Mouse (Mus musculus) embryonic facial prominence, embryonic 12.5 days (tissue): ENCODE measurements around the gene Smpdl3b. TPM values are rescaled to one million over a fixed set of nuclear protein-coding genes. Genes with fewer than 3 reads are reported as not detected.
"Not testable (repeated sequence)": the region's sequence is repeated elsewhere in the genome, so short reads cannot be mapped to it uniquely, and the experiment has no call there.

ENCODE experiments used
- ATAC-seq: fragments of 200-750 bp; cut with Nextera tagmentation; 2 replicates; pipeline ENCODE4 v1.8.0; 2017; ENCODE audit not compliant: insufficient number of reproducible peaks, insufficient read depth, low FRiP score, low TSS enrichment
- H3K27ac ChIP-seq: fragments of 300-500 bp; sonication (generic); 2 replicates; pipeline ENCODE4 v1.5.1; 2016; ENCODE audit warnings: mild to moderate bottlenecking
- H3K27me3 ChIP-seq: fragments of 300-500 bp; sonication (generic); 2 replicates; pipeline ENCODE4 v1.6.1; 2016; ENCODE audit warnings: mild to moderate bottlenecking, moderate library complexity
- H3K36me3 ChIP-seq: fragments of 300-500 bp; sonication (generic); 2 replicates; pipeline ENCODE4 v1.6.1; 2016; ENCODE audit warnings: mild to moderate bottlenecking
- H3K4me1 ChIP-seq: fragments of 300-500 bp; sonication (generic); 2 replicates; pipeline ENCODE4 v1.6.1; 2016
- H3K4me2 ChIP-seq: fragments of 300-500 bp; sonication (generic); replicated peaks from 2 replicates; pipeline ENCODE4 v1.6.1; 2016; ENCODE audit warnings: mild to moderate bottlenecking, moderate library complexity
- H3K4me3 ChIP-seq: fragments of 300-500 bp; sonication (generic); 2 replicates; pipeline ENCODE4 v1.5.1; 2016; ENCODE audit warnings: mild to moderate bottlenecking
- H3K9ac ChIP-seq: fragments of 300-500 bp; sonication (generic); 2 replicates; pipeline ENCODE4 v1.6.1; 2016; ENCODE audit warnings: mild to moderate bottlenecking, moderate library complexity
- H3K9me3 ChIP-seq: fragments of 300-500 bp; sonication (generic); 2 replicates; pipeline ENCODE4 v1.6.1; 2016; ENCODE audit warnings: mild to moderate bottlenecking, moderate library complexity
- WGBS: fragments of 180-500 bp; shearing (Covaris S2); methylation state at CpG from one replicate; pipeline ENCODE4 v1.1.7; 2016; 5-methylcytosine and 5-hydroxymethylcytosine counted together
- polyA plus RNA-seq: library from polyadenylated mRNA; unstranded; fragments of >200 nt; fragmentation: Nextera tagmentation; extraction: Ambion mirVana; gene quantifications from 2 replicates; pipeline ENCODE4 v1.2.1, GENCODE M21; 2016

The Smpdl3b gene
- 3.9 and 4.2 TPM in 2 replicates for polyA plus RNA-seq

- Histone ChIP-seq H3K36me3 (no peaks in the 10 kb centered on the region), H3K9me3 (no peaks in the 10 kb centered on the region), H3K27me3 (peaks cover 12% of the 10 kb centered on the region), H3K4me1 (0 out of 2 replicates have a peak, but pooled peaks cover 4% of the 10 kb centered on the region), H3K27ac (no peak within 1 kb of the TSS), H3K4me3 (peak within 1 kb of the TSS; percentile 38), H3K9ac (peak within 1 kb of the TSS; percentile 57), H3K4me2 (peak within 1 kb of the TSS; percentile 80)
- peak; percentile 77; the same call in 1 of the 2 replicates for ATAC-seq
- WGBS = 1% methylated on average over 22 of the region's 22 CpGs
Measured at GRCm38 (mm10) chr4:132756974-132757373, at the start of gene Smpdl3b. TSS of gene Smpdl3b (minus strand) at chr4:132757252.

GRCm38 (mm10) chr4:132806620-132807191 lies 49.7 kb upstream of the Smpdl3b start:
- no peaks in the 10 kb centered on the region for H3K27me3 ChIP-seq
- no peak overlapping the region for H3K4me3 ChIP-seq
- no peak overlapping the region for H3K9ac ChIP-seq
- H3K36me3 ChIP-seq = no peaks in the 10 kb centered on the region
- ATAC-seq = no peak
- no peaks in the 10 kb centered on the region for H3K9me3 ChIP-seq
- WGBS = 84% methylated on average over 7 of the region's 7 CpGs
- H3K4me2 ChIP-seq = no peak overlapping the region
- no peak overlapping the region for H3K27ac ChIP-seq
- H3K4me1 ChIP-seq = no peaks in the 10 kb centered on the region

- 85% methylated on average over 12 of the region's 12 CpGs for WGBS
- ATAC-seq = no peak
Measured at GRCm38 (mm10) chr4:132805599-132806197, 48.6 kb upstream of the Smpdl3b start.

GRCm38 (mm10) chr4:132805146-132805545 lies 48.1 kb upstream of the Smpdl3b start:
- Histone ChIP-seq H3K4me3 (no peak overlapping the region), H3K4me2 (no peak overlapping the region), H3K9me3 (no peaks in the 10 kb centered on the region), H3K27ac (no peak overlapping the region), H3K4me1 (no peaks in the 10 kb centered on the region), H3K27me3 (no peaks in the 10 kb centered on the region), H3K9ac (no peak overlapping the region), H3K36me3 (no peaks in the 10 kb centered on the region)
- no peak for ATAC-seq
- 79% methylated on average over 5 of the region's 5 CpGs for WGBS

More at GRCm38 (mm10) chr4:132805599-132806197, 48.6 kb upstream of the Smpdl3b start:
- H3K27ac ChIP-seq = no peak overlapping the region
- H3K9ac ChIP-seq = no peak overlapping the region
- H3K4me2 ChIP-seq = no peak overlapping the region
- no peaks in the 10 kb centered on the region for H3K4me1 ChIP-seq
- no peaks in the 10 kb centered on the region for H3K36me3 ChIP-seq
- no peaks in the 10 kb centered on the region for H3K27me3 ChIP-seq
- H3K9me3 ChIP-seq = no peaks in the 10 kb centered on the region
- no peak overlapping the region for H3K4me3 ChIP-seq

GRCm38 (mm10) chr4:132804331-132804730 lies 47.3 kb upstream of the Smpdl3b start:
- H3K9ac ChIP-seq = no peak overlapping the region
- WGBS = 90% methylated on average over 6 of the region's 6 CpGs
- H3K4me3 ChIP-seq = no peak overlapping the region
- ATAC-seq = no peak
- no peaks in the 10 kb centered on the region for H3K9me3 ChIP-seq
- H3K4me2 ChIP-seq = no peak overlapping the region
- no peaks in the 10 kb centered on the region for H3K4me1 ChIP-seq
- no peaks in the 10 kb centered on the region for H3K27me3 ChIP-seq
- H3K36me3 ChIP-seq = no peaks in the 10 kb centered on the region
- H3K27ac ChIP-seq = no peak overlapping the region

- Histone ChIP-seq H3K36me3 (no peaks in the 10 kb centered on the region), H3K9me3 (no peaks in the 10 kb centered on the region), H3K27ac (no peak overlapping the region), H3K4me3 (no peak overlapping the region), H3K9ac (no peak overlapping the region), H3K27me3 (no peaks in the 10 kb centered on the region), H3K4me2 (no peak overlapping the region), H3K4me1 (no peaks in the 10 kb centered on the region)
- ATAC-seq = no peak
- 96% methylated on average over 7 of the region's 7 CpGs for WGBS
Measured at GRCm38 (mm10) chr4:132803876-132804275, 46.8 kb upstream of the Smpdl3b start.

- Histone ChIP-seq H3K27ac (no peak overlapping the region), H3K4me1 (no peaks in the 10 kb centered on the region), H3K9me3 (no peaks in the 10 kb centered on the region), H3K4me3 (no peak overlapping the region), H3K36me3 (no peaks in the 10 kb centered on the region), H3K4me2 (no peak overlapping the region), H3K9ac (no peak overlapping the region), H3K27me3 (no peaks in the 10 kb centered on the region)
- 91% methylated on average over 5 of the region's 5 CpGs for WGBS
- ATAC-seq = no peak
Measured at GRCm38 (mm10) chr4:132803212-132803611, 46.2 kb upstream of the Smpdl3b start.

GRCm38 (mm10) chr4:132802171-132802637 lies 45.2 kb upstream of the Smpdl3b start:
- Histone ChIP-seq H3K4me1 (no peaks in the 10 kb centered on the region), H3K9ac (no peak overlapping the region), H3K4me2 (no peak overlapping the region), H3K9me3 (no peaks in the 10 kb centered on the region), H3K36me3 (no peaks in the 10 kb centered on the region), H3K4me3 (no peak overlapping the region), H3K27me3 (no peaks in the 10 kb centered on the region), H3K27ac (no peak overlapping the region)
- ATAC-seq = no peak
- 65% methylated on average over 16 of the region's 16 CpGs for WGBS

- H3K27ac ChIP-seq = no peak overlapping the region
- no peak overlapping the region for H3K9ac ChIP-seq
- WGBS = 89% methylated on average over 18 of the region's 18 CpGs
- H3K27me3 ChIP-seq = no peaks in the 10 kb centered on the region
- H3K9me3 ChIP-seq = no peaks in the 10 kb centered on the region
- H3K36me3 ChIP-seq = no peaks in the 10 kb centered on the region
- ATAC-seq = no peak
- H3K4me2 ChIP-seq = no peak overlapping the region
- H3K4me3 ChIP-seq = no peak overlapping the region
- no peaks in the 10 kb centered on the region for H3K4me1 ChIP-seq
Measured at GRCm38 (mm10) chr4:132801176-132802077, 44.4 kb upstream of the Smpdl3b start.

GRCm38 (mm10) chr4:132799845-132800244 lies 42.8 kb upstream of the Smpdl3b start:
- peaks cover 14% of the 10 kb centered on the region for H3K27me3 ChIP-seq
- WGBS = 81% methylated on average over 4 of the region's 4 CpGs
- no peaks in the 10 kb centered on the region for H3K4me1 ChIP-seq
- no peak for ATAC-seq
- H3K4me2 ChIP-seq = no peak overlapping the region
- no peak overlapping the region for H3K9ac ChIP-seq
- no peak overlapping the region for H3K4me3 ChIP-seq
- H3K27ac ChIP-seq = no peak overlapping the region
- no peaks in the 10 kb centered on the region for H3K36me3 ChIP-seq
- no peaks in the 10 kb centered on the region for H3K9me3 ChIP-seq

- peaks cover 15% of the 10 kb centered on the region for H3K27me3 ChIP-seq
- not testable (repeated sequence) for H3K9me3 ChIP-seq, H3K27ac ChIP-seq, H3K4me1 ChIP-seq, H3K9ac ChIP-seq, H3K4me3 ChIP-seq, ATAC-seq, H3K36me3 ChIP-seq, H3K4me2 ChIP-seq
- 86% methylated on average over 3 of the region's 3 CpGs for WGBS
Measured at GRCm38 (mm10) chr4:132798666-132799065, 41.6 kb upstream of the Smpdl3b start.
